Mouse (Mus musculus) intestine, embryonic 16.5 days (tissue): ENCODE measurements around the gene Usp9x. TPM values are rescaled to one million over a fixed set of nuclear protein-coding genes. Genes with fewer than 3 reads are reported as not detected.

Experiments used
- ATAC-seq: fragments of 200-750 bp; cut with Nextera tagmentation; 2 replicates; pipeline ENCODE4 v1.8.0; 2017; ENCODE audit warnings: moderate TSS enrichment, moderate library complexity
- H3K27ac ChIP-seq: fragments of 300-500 bp; sonication (generic); 2 replicates; pipeline ENCODE4 v1.5.1; 2014; ENCODE audit warnings: mild to moderate bottlenecking, low read length
- H3K27me3 ChIP-seq: fragments of 300-500 bp; sonication (generic); replicated peaks from 2 replicates; pipeline ENCODE4 v1.6.1; 2014; ENCODE audit warnings: low read length, control low read depth, mixed read lengths; ENCODE audit not compliant: control insufficient read depth, insufficient read depth
- H3K36me3 ChIP-seq: fragments of 300-500 bp; sonication (generic); 2 replicates; pipeline ENCODE4 v1.6.1; 2014; ENCODE audit warnings: low read length, control low read depth; ENCODE audit not compliant: control insufficient read depth, insufficient read depth
- H3K4me1 ChIP-seq: fragments of 300-500 bp; sonication (generic); 2 replicates; pipeline ENCODE4 v1.6.1; 2014; ENCODE audit warnings: low read length, control low read depth, mixed read lengths; ENCODE audit not compliant: control insufficient read depth, insufficient read depth
- H3K4me2 ChIP-seq: fragments of 300-500 bp; sonication (generic); 2 replicates; pipeline ENCODE4 v1.6.1; 2014; ENCODE audit warnings: low read depth, low read length, control low read depth
- H3K4me3 ChIP-seq: fragments of 300-500 bp; sonication (generic); 2 replicates; pipeline ENCODE4 v1.5.1; 2014; ENCODE audit warnings: mild to moderate bottlenecking, low read length
- H3K9ac ChIP-seq: fragments of 300-500 bp; sonication (generic); 2 replicates; pipeline ENCODE4 v1.6.1; 2014; ENCODE audit warnings: low read depth, low read length
- H3K9me3 ChIP-seq: fragments of 300-500 bp; sonication (generic); 2 replicates; pipeline ENCODE4 v1.6.1; 2016; ENCODE audit warnings: low read length, control low read depth; ENCODE audit not compliant: control insufficient read depth
- WGBS: fragments of 180-500 bp; shearing (Covaris S2); extraction: QIAGEN DNeasy Blood & Tissue Kit; methylation state at CpG from one replicate; pipeline ENCODE4 v1.1.7; 2014; 5-methylcytosine and 5-hydroxymethylcytosine counted together
- polyA plus RNA-seq: library from polyadenylated mRNA; unstranded; fragments of >200 nt; fragmentation: Nextera tagmentation; extraction: Ambion mirVana; gene quantifications from 2 replicates; pipeline ENCODE4 v1.2.1, GENCODE M21; 2015

Gene Usp9x
- polyA plus RNA-seq, 1 experiment from 2014 or later = 14.3 TPM

- no peak for ATAC-seq
- H3K4me2 ChIP-seq = no peak overlapping the region
- no peaks in the 10 kb centered on the region for H3K9me3 ChIP-seq
- H3K4me3 ChIP-seq = no peak overlapping the region
- no peaks in the 10 kb centered on the region for H3K4me1 ChIP-seq
- H3K27me3 ChIP-seq = 0 out of 2 replicates have a peak, but pooled peaks cover 2% of the 10 kb centered on the region
- WGBS = 71% methylated on average over 1 of the region's 1 CpGs
- H3K27ac ChIP-seq = no peak overlapping the region
- no peaks in the 10 kb centered on the region for H3K36me3 ChIP-seq
- no peak overlapping the region for H3K9ac ChIP-seq
These were observed 143.0 kb downstream of the Usp9x start for GRCm38 (mm10) chrX:13214275-13214674.

Other genes starting within 250 kb of the Usp9x start
- gene Ddx3x, start 209.5 kb downstream of the Usp9x start, polyA plus RNA-seq = 101 and 103 TPM in 2 replicates